Mouse (Mus musculus) MEL (cell line): ENCODE results near the gene Lrrc4b.

Experiments
- CHD1 ChIP-seq: IDR thresholded peaks from 2 replicates; pipeline ENCODE4 v1.6.1; 2012; ENCODE audit warnings: low read depth, mild to moderate bottlenecking, inconsistent platforms, low read length, improper control_type of control experiment
- CTCF ChIP-seq, 3 experiments: IDR thresholded peaks in 2 of 3; conservative IDR thresholded peaks in 1 of 3; 2 replicates each; pipeline ENCODE4 v1.5.1; 2011 to 2012; ENCODE audit warnings: low read length in 3 of 3, low read depth in 2 of 3, mild to moderate bottlenecking in 2 of 3, improper control_type of control experiment in 1 of 3, inconsistent platforms in 1 of 3, mixed read lengths in 1 of 3, moderate library complexity in 1 of 3; ENCODE audit not compliant: control insufficient read depth in 1 of 3, insufficient read depth in 1 of 3, poor library complexity in 1 of 3, severe bottlenecking in 1 of 3
- GABPA ChIP-seq: IDR thresholded peaks from 2 replicates; pipeline ENCODE4 v1.6.1; 2012; ENCODE audit warnings: low read depth, mild to moderate bottlenecking, inconsistent platforms, low read length, improper control_type of control experiment, moderate library complexity

DNA sequence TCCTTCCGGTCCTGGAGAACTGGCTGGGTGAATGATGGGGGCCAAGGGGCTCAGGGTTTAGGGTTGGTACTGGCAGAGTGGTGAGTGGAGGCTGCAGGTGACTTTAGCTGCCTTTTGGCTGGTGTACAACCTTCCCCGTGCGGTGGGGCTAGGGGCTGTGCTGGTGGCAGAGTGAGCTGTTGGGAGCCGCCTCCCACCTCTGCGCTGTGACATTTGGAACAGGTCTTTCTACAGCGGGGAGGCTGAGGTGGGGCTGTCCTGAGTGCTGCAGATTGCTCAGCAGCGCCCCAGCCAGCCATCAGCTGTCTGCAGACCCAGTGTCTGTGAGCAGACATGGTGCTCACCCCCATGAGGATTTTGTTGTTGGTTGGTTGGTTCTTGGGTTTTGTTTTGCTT lies 16.7 kb downstream of the Lrrc4b start:
- no peak for TF ChIP-seq CHD1
- no peak for TF ChIP-seq GABPA
- TF ChIP-seq CTCF (IDR thresholded peaks at IDR 0.05 in 2 of 3, conservative IDR thresholded peaks at IDR 0.05 in 1 of 3; ENCODE audit: control insufficient read depth in 1 of 3, insufficient read depth in 1 of 3, low read depth in 2 of 3, low read length in 3 of 3, poor library complexity in 1 of 3, severe bottlenecking in 1 of 3), result no peak
